Mouse (Mus musculus) naive thymus-derived CD4-positive, alpha-beta T cell, adult 2 months (primary cell): ENCODE results near the gene Naxd.
"Not testable (repeated sequence)": the region's sequence is repeated elsewhere in the genome, so short reads cannot be mapped to it uniquely, and the experiment has no call there.

Experiments
- DNase-seq: peaks from one replicate; pipeline ENCODE4 v3.0.0-alpha.2; 2011; ENCODE audit warnings: low read depth

The Naxd gene

DNA sequence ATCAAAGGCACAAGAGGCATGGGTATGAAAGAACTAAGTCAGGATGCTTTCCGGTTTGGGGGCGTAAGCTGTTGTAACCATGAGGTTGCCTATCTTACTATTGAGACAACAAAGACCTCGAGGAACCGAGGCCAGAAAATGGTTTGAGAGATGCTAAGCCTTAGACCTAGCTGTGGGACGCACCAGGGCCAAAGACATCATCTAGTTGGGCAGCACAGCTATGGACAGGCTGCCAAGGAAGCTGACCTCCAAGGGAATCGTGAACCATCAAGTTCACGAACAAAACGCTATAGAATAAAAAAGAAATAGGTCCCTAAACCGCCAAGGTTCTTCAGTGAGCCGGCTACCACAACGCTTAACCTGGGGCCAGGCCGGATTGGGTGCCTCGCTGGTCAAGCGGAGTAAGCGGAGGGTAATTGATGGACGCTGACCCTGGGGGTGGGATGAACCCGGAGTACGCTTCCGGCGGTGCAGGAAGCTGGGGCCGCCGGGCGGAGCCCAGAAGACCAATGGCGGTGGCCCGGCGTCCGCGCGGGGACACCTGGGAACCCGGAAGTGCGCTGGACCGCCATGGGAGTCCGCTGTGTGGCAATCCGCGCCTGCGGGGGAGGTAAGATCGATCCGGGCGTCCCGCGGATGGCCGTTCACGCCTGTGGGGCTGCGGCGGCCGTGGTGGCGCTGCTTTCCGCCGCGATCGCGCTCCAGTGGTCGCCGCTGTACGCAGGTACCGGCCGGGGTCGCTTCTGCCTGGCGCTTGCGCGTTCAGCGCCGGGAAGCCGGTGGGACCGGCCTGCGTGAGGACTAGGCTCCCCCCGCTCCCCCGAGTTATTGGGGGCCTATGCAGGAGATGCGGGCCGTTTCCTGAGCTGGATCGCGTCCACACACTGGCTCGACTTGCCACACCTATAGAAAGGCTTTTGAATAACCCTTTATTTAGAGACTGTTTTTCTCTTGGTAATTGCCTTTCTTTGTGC, at the start of gene Naxd:
TSS of gene Naxd (plus strand) at position 490 of the 974 bp plus-strand sequence.
- peak; percentile 86 for DNase-seq

GRCm38 (mm10) chr8:11447910-11448570, 49.3 kb upstream of the Naxd start:
- DNase-seq: no peak

DNA sequence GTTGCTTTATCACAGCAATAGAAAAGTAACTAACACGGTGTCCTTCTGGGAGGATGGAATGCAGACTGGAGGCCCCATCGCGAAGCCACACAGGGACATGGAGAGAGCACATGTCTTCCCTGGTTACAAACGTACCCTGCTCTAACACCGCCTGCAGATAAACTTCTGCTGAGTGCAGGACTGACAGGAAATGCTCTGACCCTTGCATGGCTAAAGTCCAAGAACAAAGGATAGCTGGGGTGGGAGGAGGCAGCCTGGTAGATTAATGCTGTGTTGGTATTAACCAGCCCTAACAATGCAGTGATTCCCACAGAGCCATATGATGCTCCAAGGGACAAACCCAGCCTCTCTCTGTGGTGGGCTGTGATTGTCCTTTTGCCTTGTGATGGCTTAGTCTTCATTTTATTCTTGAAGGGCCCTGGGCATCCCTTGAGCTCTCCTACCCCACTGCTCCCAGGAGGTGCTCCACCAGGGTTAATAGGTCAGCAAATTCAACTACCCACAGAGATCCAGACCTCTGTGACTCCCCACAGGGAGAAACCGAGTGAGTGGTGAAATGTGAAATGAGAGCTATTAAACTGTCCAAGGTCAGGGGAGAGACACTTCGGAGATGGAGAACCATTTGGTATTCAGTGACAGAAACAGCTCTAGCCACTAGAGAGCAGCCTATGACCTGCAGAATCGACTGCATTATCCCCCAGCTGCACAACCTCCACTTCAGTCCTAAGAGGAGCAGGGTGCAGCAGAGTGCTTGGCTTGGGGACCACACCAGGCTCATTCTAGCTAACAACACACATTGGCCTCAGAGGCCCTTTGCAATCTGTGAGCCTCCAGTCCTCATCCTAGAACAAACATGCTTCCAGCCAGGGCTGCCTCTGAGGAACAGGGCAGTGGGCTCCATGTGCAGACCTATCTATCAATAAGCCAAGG, 46.9 kb upstream of the Naxd start:
- DNase-seq: peak; percentile 45

- no peak for DNase-seq
These were observed 45.2 kb upstream of the Naxd start for GRCm38 (mm10) chr8:11452152-11452551.

DNA sequence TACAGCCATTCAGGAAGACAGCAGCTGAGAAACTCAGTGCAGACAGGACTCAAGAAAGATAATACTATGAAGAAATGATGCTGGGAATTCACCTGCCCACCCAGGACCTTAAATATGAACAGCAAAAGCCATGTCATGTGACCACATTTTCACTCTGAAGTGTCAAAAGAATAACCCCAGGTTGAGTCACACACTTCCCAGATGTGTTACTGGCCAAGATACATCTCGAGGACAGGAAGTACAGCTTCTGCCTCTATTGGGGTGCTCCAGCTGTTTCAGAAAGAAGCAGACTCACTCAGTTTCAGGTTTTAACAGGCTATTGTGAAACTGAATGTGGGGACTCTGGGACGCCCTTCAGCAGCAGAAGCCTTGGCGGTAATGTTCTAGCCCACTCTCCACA, 44.7 kb upstream of the Naxd start:
- DNase-seq: peak; percentile 30

DNA sequence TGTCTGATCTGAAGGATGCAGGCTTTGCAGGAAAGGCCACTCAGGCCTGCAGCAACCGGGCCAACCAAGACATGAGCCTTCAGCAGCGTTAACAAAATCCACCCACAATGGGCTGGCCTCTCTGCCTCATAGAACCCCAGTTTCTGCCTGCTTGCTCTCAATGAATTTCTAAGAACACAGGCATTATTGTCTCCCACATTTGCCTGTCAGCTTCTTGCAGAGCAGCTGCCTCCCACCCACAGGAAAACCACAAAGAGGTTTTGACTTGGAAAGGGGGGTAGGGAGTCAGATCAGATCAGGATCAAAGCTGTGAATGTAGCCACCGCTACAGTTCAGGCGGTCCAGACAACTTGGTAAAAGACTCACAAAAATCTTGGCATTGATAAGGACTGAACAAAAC, 44.3 kb upstream of the Naxd start:
- DNase-seq: no peak

DNA sequence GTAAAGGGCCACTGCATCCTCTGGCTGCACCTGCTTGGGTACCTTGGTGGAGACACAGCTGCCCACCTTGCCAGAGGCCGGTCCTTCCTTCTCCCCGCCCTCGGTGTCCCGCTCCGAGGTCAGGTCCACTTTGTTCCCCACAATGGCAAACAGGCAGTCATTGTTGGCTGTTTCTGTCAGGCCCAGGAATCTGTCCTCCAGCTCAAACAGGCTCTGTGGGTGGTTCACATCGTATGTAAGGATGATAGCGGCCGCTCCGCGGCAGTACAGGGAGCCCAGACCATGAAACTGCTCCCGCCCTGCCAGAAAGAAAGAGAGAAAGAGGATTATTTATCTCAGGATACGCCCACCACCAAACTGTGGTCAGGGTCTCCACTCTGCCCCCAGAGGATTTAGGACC, 43.1 kb upstream of the Naxd start:
- no peak for DNase-seq

DNA sequence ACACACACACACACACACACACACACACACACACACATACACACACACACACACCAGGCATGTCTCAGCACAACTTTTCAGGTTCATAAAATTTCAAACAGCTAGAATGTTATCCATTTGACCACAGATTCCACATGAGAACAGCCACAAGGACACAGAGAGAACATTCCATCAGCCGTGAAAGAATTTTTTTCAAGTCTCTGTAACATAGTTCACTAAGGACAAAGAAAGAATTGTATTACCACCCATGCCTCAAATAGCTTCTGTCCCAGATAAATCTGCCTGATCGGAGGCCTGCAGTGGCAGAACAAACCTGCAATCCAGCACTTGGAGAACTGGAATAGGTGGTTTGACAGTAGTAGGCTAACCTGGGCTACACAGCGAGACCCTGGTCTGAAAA, 40.0 kb upstream of the Naxd start:
- DNase-seq: no peak

GRCm38 (mm10) chr8:11457981-11458836, 39.1 kb upstream of the Naxd start:
- no peak for DNase-seq

DNA sequence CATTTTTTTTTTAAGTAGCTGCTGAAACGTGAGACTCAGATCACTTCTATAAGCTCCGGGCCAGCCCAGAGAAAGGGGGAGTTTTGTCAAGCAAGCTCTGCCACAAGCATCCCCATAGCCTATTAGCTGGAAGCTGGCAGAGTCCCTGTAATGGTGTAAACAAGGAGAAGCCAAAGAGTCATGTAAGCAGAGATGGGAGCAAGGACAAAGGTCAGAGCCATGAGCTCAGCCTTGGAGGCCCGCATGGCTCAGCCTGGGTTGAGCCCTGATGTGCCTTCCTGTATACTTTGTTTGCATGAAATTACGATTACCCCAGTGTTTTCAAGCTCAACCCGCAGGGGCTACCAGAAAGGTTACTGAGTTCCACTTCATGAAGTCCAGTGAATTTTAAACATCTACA, 38.3 kb upstream of the Naxd start:
- no peak for DNase-seq

DNA sequence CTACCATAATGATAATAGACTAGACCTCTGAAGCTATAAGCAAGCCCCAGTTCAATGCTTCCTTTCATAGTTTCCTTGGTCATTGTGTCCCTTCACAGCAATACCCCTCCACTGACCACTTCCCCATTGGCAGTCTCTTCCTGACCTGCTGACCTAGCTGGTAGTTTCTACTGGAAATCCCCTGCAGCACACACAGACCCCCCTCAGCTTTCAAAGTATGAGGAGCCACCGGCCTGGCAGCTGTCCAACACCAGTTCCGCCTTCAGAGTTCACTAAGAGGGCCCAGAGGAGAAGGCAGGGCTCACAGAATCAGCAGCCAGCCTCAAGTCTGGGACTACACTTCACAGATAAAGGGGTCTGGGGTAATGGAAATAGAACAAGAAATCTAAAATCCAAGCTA, 36.4 kb upstream of the Naxd start:
- no peak for DNase-seq

DNA sequence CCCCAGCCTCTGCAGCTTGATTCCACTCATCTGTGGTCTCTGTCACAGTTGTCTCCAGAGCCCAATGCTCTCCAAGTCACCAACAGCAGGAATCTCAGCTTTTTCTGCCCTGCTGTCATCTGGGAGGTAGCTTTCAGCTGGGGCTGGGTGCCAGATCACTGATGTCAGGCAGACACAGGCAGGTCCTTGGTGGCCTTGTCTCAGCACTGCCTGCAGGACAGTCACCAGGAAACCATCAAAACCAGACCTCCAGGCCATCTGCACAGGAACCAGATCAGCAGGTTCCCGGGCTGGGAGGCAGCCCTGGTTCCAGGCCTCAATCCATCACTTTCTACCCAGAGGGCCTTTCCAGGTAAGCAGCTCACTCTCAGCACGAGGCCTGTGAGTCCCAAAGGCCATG, 35.5 kb upstream of the Naxd start:
- no peak for DNase-seq

DNA sequence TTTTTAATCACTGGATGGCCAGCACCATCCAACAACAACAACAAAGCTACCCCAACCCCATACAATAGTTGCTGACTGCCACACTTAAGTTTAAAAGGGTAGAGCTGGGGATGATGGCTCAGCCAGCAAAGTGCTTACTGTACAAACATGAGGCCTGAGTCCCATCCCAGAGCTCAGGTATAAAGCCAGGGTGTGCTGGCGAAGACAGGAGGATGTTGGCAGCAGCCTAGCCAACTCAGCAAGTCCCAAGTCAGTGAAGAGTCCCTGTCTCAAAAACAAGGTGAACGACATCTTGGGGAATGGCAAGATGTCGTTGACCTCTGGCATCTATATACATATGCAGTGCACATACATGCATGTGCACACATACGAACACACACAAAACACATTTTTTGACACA, 34.7 kb upstream of the Naxd start:
- DNase-seq: no peak

DNA sequence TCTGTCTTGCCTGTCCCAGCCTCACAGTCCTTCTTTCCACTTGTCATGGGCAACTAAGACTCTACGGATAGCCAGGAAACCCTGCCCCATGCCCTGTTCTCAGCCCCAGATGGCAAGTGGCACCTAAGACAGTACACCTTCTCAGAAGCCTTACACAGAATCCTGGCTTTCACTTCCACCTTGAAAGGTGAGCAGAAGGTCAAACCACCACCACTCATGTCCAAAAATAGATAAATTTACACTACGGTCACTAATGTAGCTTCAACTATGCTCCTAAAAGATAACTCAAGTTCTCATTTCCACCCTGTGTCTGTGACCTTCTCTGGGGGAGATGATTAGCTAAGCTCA, 33.8 kb upstream of the Naxd start:
- DNase-seq: no peak

GRCm38 (mm10) chr8:11463889-11464706, 33.2 kb upstream of the Naxd start:
- DNase-seq: peak; percentile 45

DNA sequence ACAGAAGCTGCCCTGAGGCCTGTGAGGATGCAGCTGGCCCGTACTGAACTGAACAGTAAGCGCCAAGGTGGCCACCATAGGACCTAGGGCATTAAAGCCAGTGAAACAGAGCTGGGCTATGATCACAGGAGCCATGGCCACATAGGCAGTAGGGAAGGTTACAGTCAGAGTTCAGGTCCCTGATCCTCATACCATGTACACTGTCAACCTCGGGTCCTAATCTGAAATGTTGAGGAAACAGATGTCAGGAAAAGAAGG, 32.7 kb upstream of the Naxd start:
- no peak for DNase-seq

GRCm38 (mm10) chr8:11465619-11466018, 31.7 kb upstream of the Naxd start:
- DNase-seq: no peak

- not testable (repeated sequence) for DNase-seq
These were observed 30.8 kb upstream of the Naxd start for GRCm38 (mm10) chr8:11466528-11466927.

- peak; percentile 38 for DNase-seq
These were observed 28.2 kb upstream of the Naxd start for GRCm38 (mm10) chr8:11469095-11469494.

- no peak for DNase-seq
These were observed 26.6 kb upstream of the Naxd start for GRCm38 (mm10) chr8:11470694-11471093.

GRCm38 (mm10) chr8:11471309-11471708, 26.0 kb upstream of the Naxd start:
- no peak for DNase-seq
